24 mouse cellular contexts compared by ENCODE assay signal in the genomic region with DNA sequence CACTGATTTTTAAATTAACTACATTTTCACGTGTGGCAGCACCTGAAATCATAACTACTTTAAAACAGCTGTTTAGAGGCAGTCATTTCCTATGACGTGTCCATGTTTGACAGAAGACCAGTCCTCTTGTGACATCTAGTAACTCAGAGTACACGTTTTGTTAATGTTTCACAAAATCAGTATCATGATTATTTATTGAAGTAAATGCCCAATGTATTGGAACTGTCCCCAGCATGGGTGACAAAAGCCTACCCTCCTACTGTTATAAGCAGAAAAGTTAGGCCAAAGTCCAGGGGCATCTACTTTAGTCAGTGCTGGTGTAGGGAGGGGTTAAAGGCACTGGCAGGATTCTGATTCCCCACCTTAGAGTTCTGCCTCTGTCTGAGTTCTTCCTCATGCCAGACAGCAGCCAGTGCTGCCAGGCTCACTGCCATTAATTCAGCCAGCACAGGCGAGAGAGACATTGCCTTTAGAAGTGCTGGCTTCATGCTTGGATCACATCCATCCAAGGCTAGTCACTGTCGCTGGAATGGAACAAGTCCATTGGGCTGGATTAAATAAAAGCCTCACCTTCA. TPM values are rescaled to one million over a fixed set of nuclear protein-coding genes. Genes with fewer than 3 reads are reported as not detected.
DNase-seq lines count a peak whose midpoint lies in the region; ATAC-seq and TF ChIP-seq lines count a peak whose summit lies in the region.
"Had no signal": no experiment of that assay in that cellular context is flagged by ENCODE, and none has a peak within 500 bp of the region (broad histone marks: within the 10 kb centered on the region; RNA-seq: fewer than 3 reads in every experiment).

No protein-coding gene starts in this region.

- H3K9ac ChIP-seq in kidney, embryonic 14.5 days (ENCODE audit: low read depth, low read length): no peak overlapping the region
- H3K9ac ChIP-seq in kidney, embryonic 16.5 days (replicated peaks; ENCODE audit: low read length): no peak overlapping the region
- H3K9ac ChIP-seq in midbrain, postnatal 0 days (replicated peaks; ENCODE audit: low read length, poor library complexity, severe bottlenecking): no peak overlapping the region
- H3K9ac ChIP-seq: embryonic facial prominence, embryonic 15.5 days; forebrain, embryonic 15.5 days; heart, embryonic 15.5 days had no signal

- peaks cover 7% of the 10 kb centered on the region; the same call in 1 of the 2 replicates for H3K4me1 ChIP-seq in kidney, embryonic 14.5 days (ENCODE audit: control insufficient read depth, insufficient read depth, low read length)
- H3K4me1 ChIP-seq in kidney, embryonic 16.5 days (ENCODE audit: insufficient read depth, low read length): peaks cover 20% of the 10 kb centered on the region
- no peaks in the 10 kb centered on the region for H3K4me1 ChIP-seq in midbrain, postnatal 0 days (ENCODE audit: insufficient read depth, low read length)
- no peaks in the 10 kb centered on the region for H3K4me1 ChIP-seq in midbrain, embryonic 10.5 days

- no peak overlapping the region for H3K4me3 ChIP-seq in kidney, embryonic 14.5 days (ENCODE audit: low read length)
- H3K4me3 ChIP-seq in kidney, embryonic 16.5 days (ENCODE audit: low read length): no peak overlapping the region
- no peak overlapping the region for H3K4me3 ChIP-seq in midbrain, postnatal 0 days (ENCODE audit: low read depth, low read length)
- H3K4me3 ChIP-seq in midbrain, embryonic 10.5 days: no peak overlapping the region
- H3K4me3 ChIP-seq: embryonic facial prominence, embryonic 15.5 days; erythroblast, embryonic 14.5 days; forebrain, embryonic 10.5 days; forebrain, embryonic 15.5 days; heart, embryonic 15.5 days had no signal

- WGBS in kidney, embryonic 14.5 days: 88% methylated on average over 5 of the region's 5 CpGs
- WGBS in kidney, embryonic 16.5 days: 80% methylated on average over 5 of the region's 5 CpGs
- 93% methylated on average over 5 of the region's 5 CpGs for WGBS in midbrain, postnatal 0 days
- 92% methylated on average over 5 of the region's 5 CpGs for WGBS in midbrain, embryonic 10.5 days

- no peak overlapping the region for H3K27ac ChIP-seq in kidney, embryonic 14.5 days (ENCODE audit: low read depth, low read length)
- H3K27ac ChIP-seq in kidney, embryonic 16.5 days (ENCODE audit: low read length): no peak overlapping the region
- H3K27ac ChIP-seq in midbrain, postnatal 0 days (ENCODE audit: low read depth, low read length): no peak overlapping the region
- no peak overlapping the region for H3K27ac ChIP-seq in midbrain, embryonic 10.5 days (replicated peaks)
- H3K27ac ChIP-seq: embryonic facial prominence, embryonic 15.5 days; forebrain, embryonic 10.5 days; forebrain, embryonic 15.5 days; heart, embryonic 15.5 days had no signal

- H3K36me3 ChIP-seq in kidney, embryonic 14.5 days (ENCODE audit: control insufficient read depth, insufficient read depth, low read length): peaks cover 26% of the 10 kb centered on the region
- H3K36me3 ChIP-seq in kidney, embryonic 16.5 days (ENCODE audit: insufficient read depth, low read length): peaks cover 15% of the 10 kb centered on the region
- no peaks in the 10 kb centered on the region for H3K36me3 ChIP-seq in midbrain, postnatal 0 days (ENCODE audit: insufficient read depth, low read length)
- H3K36me3 ChIP-seq in midbrain, embryonic 10.5 days: peaks cover 36% of the 10 kb centered on the region
- H3K36me3 ChIP-seq: heart, embryonic 15.5 days had no signal

- no peaks in the 10 kb centered on the region for H3K27me3 ChIP-seq in kidney, embryonic 14.5 days (ENCODE audit: control insufficient read depth, insufficient read depth, low read length)
- H3K27me3 ChIP-seq in kidney, embryonic 16.5 days (ENCODE audit: insufficient read depth, low read length): no peaks in the 10 kb centered on the region
- no peaks in the 10 kb centered on the region for H3K27me3 ChIP-seq in midbrain, postnatal 0 days (ENCODE audit: insufficient read depth, low read length)
- no peaks in the 10 kb centered on the region for H3K27me3 ChIP-seq in midbrain, embryonic 10.5 days (ENCODE audit: low read depth, poor library complexity, severe bottlenecking)
- H3K27me3 ChIP-seq: embryonic facial prominence, embryonic 15.5 days; forebrain, embryonic 15.5 days; heart, embryonic 15.5 days had no signal

- DNase-seq in heart, adult 11 months: peak; percentile 52
- no peak for DNase-seq in heart, adult 9 months (ENCODE audit: low spot score in 2 of 2)
- DNase-seq in kidney, adult 18-20 months: peak; percentile 50
- DNase-seq in kidney, postnatal 25 days: peak; percentile 15 to 58
- DNase-seq in midbrain, postnatal 0 days (ENCODE audit: low spot score): peak; percentile 10
- DNase-seq in midbrain, embryonic 10.5 days (ENCODE audit: low spot score): no peak
- DNase-seq: adrenal gland, postnatal 10 days; B cell, adult 2 months; cerebellum, adult 11 months; cerebellum, adult 8-10 months; cerebellum, postnatal 14 days; embryo, embryonic 11 days; gastrocnemius, postnatal 36 days; heart, adult 18-20 months; heart, postnatal 14 days had no signal

- TF ChIP-seq CTCF in midbrain, postnatal 0 days (IDR thresholded peaks at IDR 0.05): no peak

- no peak for ATAC-seq in kidney, embryonic 14.5 days (ENCODE audit: low FRiP score, low TSS enrichment)
- no peak for ATAC-seq in kidney, embryonic 16.5 days (ENCODE audit: low FRiP score, low TSS enrichment)
- no peak for ATAC-seq in midbrain, postnatal 0 days (ENCODE audit: low FRiP score)
- ATAC-seq: CD4-positive, CD25-positive, alpha-beta regulatory T cell, adult 4 months; forebrain, embryonic 15.5 days had no signal

- no peaks in the 10 kb centered on the region for H3K9me3 ChIP-seq in kidney, embryonic 14.5 days (ENCODE audit: control insufficient read depth, low read length)
- H3K9me3 ChIP-seq in kidney, embryonic 16.5 days (ENCODE audit: low read length): peaks cover 7% of the 10 kb centered on the region; the same call in 1 of the 2 replicates
- H3K9me3 ChIP-seq in midbrain, postnatal 0 days (ENCODE audit: low read length): no peaks in the 10 kb centered on the region
- H3K9me3 ChIP-seq in midbrain, embryonic 10.5 days (replicated peaks): no peaks in the 10 kb centered on the region
- H3K9me3 ChIP-seq: embryonic facial prominence, embryonic 15.5 days; forebrain, embryonic 15.5 days; heart, embryonic 15.5 days had no signal

- H3K4me2 ChIP-seq in kidney, embryonic 14.5 days (replicated peaks; ENCODE audit: low read depth, low read length): no peak overlapping the region
- no peak overlapping the region for H3K4me2 ChIP-seq in kidney, embryonic 16.5 days (replicated peaks; ENCODE audit: low read depth, low read length)
- H3K4me2 ChIP-seq in midbrain, postnatal 0 days (ENCODE audit: low read depth, low read length, poor library complexity, severe bottlenecking): no peak overlapping the region
- H3K4me2 ChIP-seq: embryonic facial prominence, embryonic 15.5 days; forebrain, embryonic 15.5 days; heart, embryonic 11.5 days; heart, embryonic 15.5 days had no signal

RNA-seq across cellular contexts. Expression of gene Lpin2, which starts 34.8 kb away (rescaled TPM):
- polyA plus RNA-seq in kidney, embryonic 14.5 days (2014; fragmentation: Nextera tagmentation; extraction: Ambion mirVana): 54.9 and 93.2 TPM in 2 replicates
- 65.8 and 78.4 TPM in 2 replicates for polyA plus RNA-seq in kidney, embryonic 16.5 days (2015; fragmentation: Nextera tagmentation; extraction: Ambion mirVana)
- total RNA-seq in midbrain, postnatal 0 days (2014; rRNA removed): 53.4 and 61.7 TPM in 2 replicates
- polyA plus RNA-seq in midbrain, postnatal 0 days (2015; fragmentation: Nextera tagmentation; extraction: Ambion mirVana): 33.0 and 39.1 TPM in 2 replicates
- 34.5 and 37.3 TPM in 2 replicates for polyA plus RNA-seq in midbrain, embryonic 10.5 days (2016; fragmentation: Nextera tagmentation; extraction: Ambion mirVana)

Comparison
In these comparisons a context has a peak if more than half of its experiments do, and no peak if none do; other contexts are left out.
1. DNase-seq: peak in heart, adult 11 months (single experiment), kidney, adult 18-20 months (single experiment), kidney, postnatal 25 days (2 of 2) and midbrain, postnatal 0 days (single experiment); none in heart, adult 9 months (0 of 2) and midbrain, embryonic 10.5 days (single experiment).